Mouse (Mus musculus) mesoderm, embryonic 11.5 days (tissue): ENCODE results near the gene Acox3.

Experiments
- DNase-seq: peaks from one replicate; pipeline ENCODE4 v3.0.0-alpha.2; 2012; ENCODE audit warnings: low read depth, low spot score

Gene Acox3

GRCm38 (mm10) chr5:35610381-35610780 is 27.5 kb downstream of the Acox3 start:
- DNase-seq, result no peak

GRCm38 (mm10) chr5:35611170-35611569 is 28.3 kb downstream of the Acox3 start:
- DNase-seq, result no peak

GRCm38 (mm10) chr5:35611900-35612299 is 29.1 kb downstream of the Acox3 start:
- no peak for DNase-seq

GRCm38 (mm10) chr5:35612722-35613121 is 29.9 kb downstream of the Acox3 start:
- no peak for DNase-seq

- peak; percentile 20 for DNase-seq
Measured at GRCm38 (mm10) chr5:35616943-35617342, 34.1 kb downstream of the Acox3 start.

- peak; percentile 68 for DNase-seq
Measured at GRCm38 (mm10) chr5:35621114-35621513, 38.3 kb downstream of the Acox3 start.

GRCm38 (mm10) chr5:35623831-35624230 is 41.0 kb downstream of the Acox3 start:
- no peak for DNase-seq

GRCm38 (mm10) chr5:35624751-35625239 is 42.0 kb downstream of the Acox3 start:
- no peak for DNase-seq

- DNase-seq, result no peak
Measured at GRCm38 (mm10) chr5:35626408-35626807, 43.6 kb downstream of the Acox3 start.

GRCm38 (mm10) chr5:35627307-35627840 is 44.5 kb downstream of the Acox3 start:
- no peak for DNase-seq

- no peak for DNase-seq
Measured at GRCm38 (mm10) chr5:35628685-35629084, 45.8 kb downstream of the Acox3 start.

- no peak for DNase-seq
Measured at GRCm38 (mm10) chr5:35629333-35629732, 46.5 kb downstream of the Acox3 start.

- no peak for DNase-seq
Measured at GRCm38 (mm10) chr5:35630706-35631105, 47.9 kb downstream of the Acox3 start.

- no peak for DNase-seq
Measured at GRCm38 (mm10) chr5:35631224-35631623, 48.4 kb downstream of the Acox3 start.

GRCm38 (mm10) chr5:35631755-35632154 is 48.9 kb downstream of the Acox3 start:
- no peak for DNase-seq

- DNase-seq, result no peak
Measured at GRCm38 (mm10) chr5:35632841-35633240, 50.0 kb downstream of the Acox3 start.

- no peak for DNase-seq
Measured at GRCm38 (mm10) chr5:35636016-35636415, 53.2 kb downstream of the Acox3 start.

- no peak for DNase-seq
Measured at GRCm38 (mm10) chr5:35641961-35642584, 59.2 kb downstream of the Acox3 start.

GRCm38 (mm10) chr5:35643401-35644048 is 60.7 kb downstream of the Acox3 start:
- no peak for DNase-seq

GRCm38 (mm10) chr5:35644082-35644481 is 61.2 kb downstream of the Acox3 start:
- DNase-seq, result no peak

GRCm38 (mm10) chr5:35645938-35646493 is 63.2 kb downstream of the Acox3 start:
- no peak for DNase-seq

GRCm38 (mm10) chr5:35646927-35647326 is 64.1 kb downstream of the Acox3 start:
- DNase-seq, result no peak

- DNase-seq, result no peak
Measured at GRCm38 (mm10) chr5:35647562-35647961, 64.7 kb downstream of the Acox3 start.
